Mouse (Mus musculus) MEL (cell line): ENCODE measurements around the gene Id3. TPM values are rescaled to one million over a fixed set of nuclear protein-coding genes. Genes with fewer than 3 reads are reported as not detected.
A peak's percentile ranks its signal among the peaks of the same experiment; 100 is the strongest.

Experiments used
- DNase-seq: peaks from one replicate; pipeline ENCODE4 v3.0.0; 2011; ENCODE audit warnings: low read depth, low spot score
- H3K27ac ChIP-seq: 2 replicates; pipeline ENCODE4 v1.5.1; 2012; ENCODE audit warnings: low read depth, mild to moderate bottlenecking, control low read depth, low read length, moderate library complexity; ENCODE audit not compliant: control insufficient read depth
- H3K27me3 ChIP-seq, 2 experiments: fragments of 150-350 bp in 1 of 2; sonication (generic) in 1 of 2; 2 replicates each; pipeline ENCODE4 v1.6.1; 2012; ENCODE audit warnings: low read length in 2 of 2, mild to moderate bottlenecking in 2 of 2, improper control_type of control experiment in 1 of 2, moderate library complexity in 1 of 2; ENCODE audit not compliant: insufficient read depth in 2 of 2, control insufficient read depth in 1 of 2
- H3K36me3 ChIP-seq, 2 experiments: 2 replicates each; pipeline ENCODE4 v1.6.1; 2012 to 2014; ENCODE audit warnings: low read length in 2 of 2, improper control_type of control experiment in 1 of 2, inconsistent platforms in 1 of 2, mild to moderate bottlenecking in 1 of 2; ENCODE audit not compliant: insufficient read depth in 2 of 2, control insufficient read depth in 1 of 2
- H3K4me1 ChIP-seq, 2 experiments: fragments of 150-350 bp in 1 of 2; sonication (generic) in 1 of 2; 2 replicates each; pipeline ENCODE4 v1.6.1; 2012; ENCODE audit warnings: low read length in 2 of 2, improper control_type of control experiment in 1 of 2, mild to moderate bottlenecking in 1 of 2; ENCODE audit not compliant: insufficient read depth in 2 of 2, control insufficient read depth in 1 of 2
- H3K4me3 ChIP-seq, 2 experiments: fragments of 150-350 bp in 1 of 2; sonication (generic) in 1 of 2; 2 replicates each; pipeline ENCODE4 v1.5.1; 2012; ENCODE audit warnings: low read depth in 2 of 2, low read length in 2 of 2, mild to moderate bottlenecking in 2 of 2, moderate library complexity in 2 of 2, control low read depth in 1 of 2, improper control_type of control experiment in 1 of 2; ENCODE audit not compliant: control insufficient read depth in 1 of 2, insufficient read depth in 1 of 2
- H3K79me2 ChIP-seq: 2 replicates; pipeline ENCODE4 v1.6.1; 2012; ENCODE audit warnings: mild to moderate bottlenecking, low read length, moderate library complexity; ENCODE audit not compliant: control insufficient read depth, poor library complexity, insufficient read depth
- H3K9ac ChIP-seq: 2 replicates; pipeline ENCODE4 v1.6.1; 2012; ENCODE audit warnings: low read depth, mild to moderate bottlenecking, control low read depth, low read length, moderate library complexity; ENCODE audit not compliant: control insufficient read depth, poor library complexity, severe bottlenecking
- H3K9me3 ChIP-seq: fragments of 150-350 bp; sonication (generic); replicated peaks from 2 replicates; pipeline ENCODE4 v1.6.1; 2012; ENCODE audit warnings: mild to moderate bottlenecking, low read length, improper control_type of control experiment, moderate library complexity; ENCODE audit not compliant: insufficient read depth
- E2F4 ChIP-seq: IDR thresholded peaks from 2 replicates; pipeline ENCODE4 v1.6.1; 2011; ENCODE audit warnings: low read depth, low read length, improper control_type of control experiment, borderline replicate concordance
- ELF1 ChIP-seq: IDR thresholded peaks from 2 replicates; pipeline ENCODE4 v1.6.1; 2014; ENCODE audit warnings: low read depth, mild to moderate bottlenecking, inconsistent platforms, low read length, improper control_type of control experiment, moderate library complexity
- GATA1 ChIP-seq: IDR thresholded peaks from 2 replicates; pipeline ENCODE4 v1.6.1; 2011; ENCODE audit warnings: low read depth, low read length, improper control_type of control experiment
- HCFC1 ChIP-seq: IDR thresholded peaks from 2 replicates; pipeline ENCODE4 v1.6.1; 2012; ENCODE audit warnings: low read depth, mild to moderate bottlenecking, inconsistent platforms, low read length, improper control_type of control experiment, moderate library complexity
- MAX ChIP-seq: IDR thresholded peaks from 2 replicates; pipeline ENCODE4 v1.6.1; 2011; ENCODE audit warnings: low read length, improper control_type of control experiment
- MAZ ChIP-seq: IDR thresholded peaks from 2 replicates; pipeline ENCODE4 v1.6.1; 2012; ENCODE audit warnings: low read depth, mild to moderate bottlenecking, inconsistent platforms, low read length, improper control_type of control experiment
- MYB ChIP-seq: IDR thresholded peaks from 2 replicates; pipeline ENCODE4 v1.6.1; 2011; ENCODE audit warnings: mild to moderate bottlenecking, low read depth, low read length, improper control_type of control experiment
- NELFE ChIP-seq: IDR thresholded peaks from 2 replicates; pipeline ENCODE4 v1.6.1; 2011; ENCODE audit warnings: low read depth, low read length, improper control_type of control experiment
- NRF1 ChIP-seq: IDR thresholded peaks from 2 replicates; pipeline ENCODE4 v1.6.1; 2014; ENCODE audit warnings: low read depth, mild to moderate bottlenecking, inconsistent platforms, low read length, improper control_type of control experiment, moderate library complexity; ENCODE audit not compliant: poor library complexity, insufficient read depth, severe bottlenecking
- POLR2A ChIP-seq, 2 experiments: IDR thresholded peaks; 2 replicates each; pipeline ENCODE4 v1.6.1; 2011 to 2012; ENCODE audit warnings: low read length in 2 of 2, mild to moderate bottlenecking in 2 of 2, control low read depth in 1 of 2, improper control_type of control experiment in 1 of 2, low read depth in 1 of 2, moderate library complexity in 1 of 2; ENCODE audit not compliant: control insufficient read depth in 1 of 2, insufficient read depth in 1 of 2, poor library complexity in 1 of 2
- POLR2AphosphoS2 ChIP-seq: IDR thresholded peaks from 2 replicates; pipeline ENCODE4 v1.6.1; 2011; ENCODE audit warnings: low read length, improper control_type of control experiment
- POLR2AphosphoS5 ChIP-seq: IDR thresholded peaks from 2 replicates; pipeline ENCODE4 v1.6.1; 2012; ENCODE audit warnings: low read depth, borderline replicate concordance, mild to moderate bottlenecking, inconsistent platforms, low read length, moderate library complexity, mixed read lengths
- SIN3A ChIP-seq: IDR thresholded peaks from 2 replicates; pipeline ENCODE4 v1.6.1; 2012; ENCODE audit warnings: low read length, improper control_type of control experiment, inconsistent platforms
- TAL1 ChIP-seq: IDR thresholded peaks from 2 replicates; pipeline ENCODE4 v1.6.1; 2012; ENCODE audit warnings: mild to moderate bottlenecking, inconsistent platforms, low read length, moderate library complexity, mixed read lengths
- TBP ChIP-seq: IDR thresholded peaks from 2 replicates; pipeline ENCODE4 v1.8.0; 2011; ENCODE audit warnings: low read depth, low read length, improper control_type of control experiment
- TCF12 ChIP-seq: IDR thresholded peaks from 2 replicates; pipeline ENCODE4 v1.6.1; 2014; ENCODE audit warnings: low read depth, mild to moderate bottlenecking, inconsistent platforms, low read length, improper control_type of control experiment, moderate library complexity
- USF1 ChIP-seq: IDR thresholded peaks from 2 replicates; pipeline ENCODE4 v1.6.1; 2014; ENCODE audit warnings: low read depth, mild to moderate bottlenecking, inconsistent platforms, low read length, improper control_type of control experiment, moderate library complexity
- ZMIZ1 ChIP-seq: IDR thresholded peaks from 2 replicates; pipeline ENCODE4 v1.6.1; 2012; ENCODE audit warnings: low read depth, mild to moderate bottlenecking, inconsistent platforms, low read length, improper control_type of control experiment, moderate library complexity
- ZNF384 ChIP-seq: IDR thresholded peaks from 2 replicates; pipeline ENCODE4 v1.6.1; 2012; ENCODE audit warnings: low read depth, mild to moderate bottlenecking, inconsistent platforms, low read length, improper control_type of control experiment
- polyA plus RNA-seq, 2 experiments: library from polyadenylated mRNA; stranded (reverse) in 1 of 2; unstranded in 1 of 2; fragments of >175 nt in 1 of 2; fragments of >200 nt in 1 of 2; gene quantifications; 2 replicates each; pipeline versions ENCODE4 v1.2.1 to v1.2.4; 2012; ENCODE audit warnings: low replicate concordance in 2 of 2, low read depth in 1 of 2; ENCODE audit not compliant: insufficient read length in 2 of 2, insufficient read depth in 1 of 2, missing spikeins in 1 of 2
- total RNA-seq: library from RNA; depleted of rRNA; stranded (reverse); fragments of 300-350 nt; gene quantifications from 2 replicates; pipeline ENCODE4 v1.2.3, GENCODE M21; 2012

Gene Id3
- total and polyA plus RNA-seq, 3 experiments, result 0.17 to 0.27 TPM; not detected in 1

- Histone ChIP-seq H3K27ac (no peak overlapping the region), H3K4me1 (0 out of 4 replicates have a peak, but pooled peaks cover 0 to 3% of the 10 kb centered on the region in 2 experiments), H3K27me3 (no peaks in the 10 kb centered on the region), H3K9me3 (no peaks in the 10 kb centered on the region), H3K79me2 (peaks cover 5% of the 10 kb centered on the region), H3K9ac (no peak overlapping the region), H3K4me3 (no peak overlapping the region), H3K36me3 (no peaks in the 10 kb centered on the region)
- DNase-seq, result no peak
- no peak for TF ChIP-seq POLR2AphosphoS5
Measured at GRCm38 (mm10) chr4:136167701-136168100, 24.4 kb downstream of the Id3 start.

- H3K27ac ChIP-seq, result no peak overlapping the region
- no peaks in the 10 kb centered on the region for H3K27me3 ChIP-seq
- no peaks in the 10 kb centered on the region for H3K9me3 ChIP-seq
- no peak for TF ChIP-seq MAZ
- H3K4me3 ChIP-seq, result no peak overlapping the region
- H3K79me2 ChIP-seq, result peaks cover 28% of the 10 kb centered on the region
- DNase-seq, result no peak
- peaks cover 0 to 15% of the 10 kb centered on the region in 2 experiments; a peak in 2 of 4 replicates for H3K36me3 ChIP-seq
- no peak overlapping the region for H3K9ac ChIP-seq
- H3K4me1 ChIP-seq, result peaks cover 9 to 19% of the 10 kb centered on the region in 2 experiments
Measured at GRCm38 (mm10) chr4:136170401-136170800, 27.1 kb downstream of the Id3 start.

DNA sequence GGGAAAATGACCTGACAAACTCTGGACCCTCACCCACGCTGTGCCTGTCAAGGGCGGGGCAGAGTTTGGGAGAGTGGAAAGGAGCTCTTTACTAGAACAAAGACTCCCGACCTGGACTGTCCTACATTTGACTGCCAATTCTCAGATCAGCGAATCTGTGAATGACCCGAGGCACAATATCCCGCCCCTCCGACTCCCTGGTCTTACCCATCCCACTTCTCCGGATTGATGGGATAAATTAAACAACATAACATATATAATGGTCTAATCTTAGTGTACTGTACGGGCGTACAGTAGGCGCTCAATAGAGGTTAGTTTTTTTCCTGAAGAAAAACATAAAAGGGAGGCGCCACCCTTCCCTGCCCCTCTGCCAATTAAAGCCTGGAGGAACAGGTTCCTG is 28.2 kb downstream of the Id3 start:
- DNase-seq, result no peak
- TF ChIP-seq ZNF384 (peak; percentile 38), TAL1 (no peak)
- H3K79me2 ChIP-seq, result peaks cover 38% of the 10 kb centered on the region
- peak overlapping the region; percentile 74 to 76 for H3K4me3 ChIP-seq
- H3K9me3 ChIP-seq, result no peaks in the 10 kb centered on the region
- no peaks in the 10 kb centered on the region for H3K27me3 ChIP-seq
- H3K4me1 ChIP-seq, result peaks cover 9 to 28% of the 10 kb centered on the region in 2 experiments
- peaks cover 0 to 24% of the 10 kb centered on the region in 2 experiments; a peak in 2 of 4 replicates for H3K36me3 ChIP-seq
- peak overlapping the region; percentile 94 for H3K9ac ChIP-seq
- H3K27ac ChIP-seq, result peak overlapping the region; percentile 83; the same call in 1 of the 2 replicates

DNA sequence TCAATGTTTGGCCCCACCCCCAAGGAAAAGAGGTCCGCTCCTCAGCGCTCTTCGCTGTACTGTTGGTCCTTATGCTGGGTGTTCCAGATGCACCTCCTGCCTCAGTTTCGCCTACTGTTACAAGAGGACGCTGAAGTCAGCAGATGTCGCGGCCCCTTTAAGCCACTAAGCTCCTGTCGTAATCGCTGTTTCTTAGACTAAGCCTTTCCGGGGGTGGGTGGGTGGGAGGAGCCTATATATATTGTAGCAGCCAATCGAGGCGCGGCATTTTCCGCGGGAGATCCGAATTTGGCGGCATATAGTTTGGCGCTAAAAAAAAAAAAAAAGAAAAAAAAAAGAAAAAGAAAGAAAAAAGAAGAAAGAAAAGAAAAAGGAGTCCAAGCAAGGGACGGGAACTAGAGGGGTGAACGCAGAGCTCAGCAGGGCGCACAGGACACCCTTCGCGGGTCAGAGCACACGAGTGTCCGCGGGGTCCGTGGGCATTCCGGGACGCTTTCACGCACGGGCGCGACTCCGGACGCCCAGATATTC is 28.8 kb downstream of the Id3 start, which contains the start of gene E2f2:
Gene E2f2, plus strand, starts transcription at position 384 of the 531 bp plus-strand sequence.
- Histone ChIP-seq H3K27me3 (no peaks in the 10 kb centered on the region), H3K27ac (peak within 1 kb of the TSS; percentile 99), H3K4me1 (peaks cover 10 to 34% of the 10 kb centered on the region in 2 experiments), H3K9me3 (no peaks in the 10 kb centered on the region), H3K9ac (peak within 1 kb of the TSS; percentile 99), H3K4me3 (peak within 1 kb of the TSS; percentile 76 to 92), H3K36me3 (peaks cover 0 to 28% of the 10 kb centered on the region in 2 experiments; a peak in 2 of 4 replicates), H3K79me2 (peaks cover 41% of the 10 kb centered on the region)
- TF ChIP-seq POLR2AphosphoS2 (peak; percentile 29; the same call in 1 of the 2 replicates), NRF1 (no peak), MYB (no peak), ZMIZ1 (no peak), POLR2AphosphoS5 (no peak), POLR2A (IDR thresholded peaks at IDR 0.05; ENCODE audit: control insufficient read depth in 1 of 2, insufficient read depth in 1 of 2, low read depth in 1 of 2, low read length in 2 of 2, poor library complexity in 1 of 2) (peak in 1 of 2 experiments; percentile 41; a peak in 1 of 4 replicates), SIN3A (peak; percentile 74), ZNF384 (peak; percentile 94), MAX (peak; percentile 2; the same call in 1 of the 2 replicates), TBP (peak; percentile 72), ELF1 (0 out of 2 replicates have a peak, but pooled peaks have one; percentile 40), MAZ (0 out of 2 replicates have a peak, but pooled peaks have one; percentile 26), GATA1 (no peak), NELFE (0 out of 2 replicates have a peak, but pooled peaks have one; percentile 29), E2F4 (peak; percentile 98), TCF12 (no peak), HCFC1 (peak; percentile 60), USF1 (no peak)
- peak; percentile 90 for DNase-seq
